In the genomic region with DNA sequence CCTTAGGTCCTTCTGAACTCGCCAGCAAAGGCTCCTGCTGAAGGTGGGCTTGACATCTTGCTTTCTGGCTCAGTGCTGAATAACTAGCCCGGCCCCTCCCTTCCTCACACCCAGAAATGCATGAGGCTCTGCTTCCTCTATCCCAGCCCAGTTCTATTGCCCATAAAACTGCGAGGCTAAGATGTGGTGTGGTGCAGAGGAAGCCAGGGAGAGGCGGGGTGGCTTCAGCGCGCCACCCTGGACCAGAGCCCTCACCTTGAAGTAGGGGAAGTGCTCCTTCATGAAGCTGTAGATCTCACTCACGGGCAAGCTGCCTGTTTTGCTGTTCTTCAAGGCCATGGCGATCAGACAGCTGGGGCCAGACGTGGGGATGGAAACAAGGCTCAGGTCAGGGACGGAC, we compare ENCODE assay signal across 31 mouse cellular contexts. TPM values are rescaled to one million over a fixed set of nuclear protein-coding genes. Genes with fewer than 3 reads are reported as not detected.
"Had no signal": no experiment of that assay in that cellular context is flagged by ENCODE, and none has a peak within 500 bp of the region (broad histone marks: within the 10 kb centered on the region; RNA-seq: fewer than 3 reads in every experiment).

No protein-coding gene starts in this region.

- DNase-seq: gastrocnemius, adult 2 months; gastrocnemius, postnatal 10 days; gastrocnemius, postnatal 25 days; heart, adult 11 months; heart, adult 2 months; heart, postnatal 14 days; heart, postnatal 36 days; kidney, adult 18-20 months; kidney, adult 8-10 months; kidney, postnatal 10 days; kidney, postnatal 25 days; kidney, postnatal 4 days; layer of hippocampus, adult 9-11 months; layer of hippocampus, postnatal 36 days had no signal

- ATAC-seq: hindbrain, embryonic 16.5 days; inflammation-experienced regulatory T-cells, adult 6 months; intestine, embryonic 15.5 days; intestine, postnatal 0 days had no signal

RNA-seq across cellular contexts. Expression of gene Foxn4, which starts 14.1 kb away (rescaled TPM):
- total RNA-seq: gastrocnemius, adult 2 months; gastrocnemius, postnatal 10 days; gastrocnemius, postnatal 25 days; heart, adult 2 months; heart, postnatal 14 days; heart, postnatal 36 days; layer of hippocampus, adult 18-20 months; layer of hippocampus, adult 8-10 months; layer of hippocampus, postnatal 36 days; left cerebral cortex, adult 18-20 months; left cerebral cortex, postnatal 14 days; left cerebral cortex, postnatal 36 days; liver, adult 2 months had no signal
- polyA plus RNA-seq: frontal cortex, adult 2 months; heart, embryonic 11.5 days; heart, embryonic 13.5 days; heart, postnatal 0 days; inflammation-experienced regulatory T-cells, adult 6 months; intestine, embryonic 15.5 days; intestine, postnatal 0 days; kidney, embryonic 14.5 days; limb, embryonic 10.5 days; limb, embryonic 12.5 days; liver, adult 2 months had no signal

RNA-seq across cellular contexts. Expression of gene Myo1h, which starts 29.5 kb away (rescaled TPM):
- polyA plus RNA-seq: liver, adult 2 months had no signal
